Mouse (Mus musculus): ENCODE measurements around the gene Gps2. TPM values are rescaled to one million over a fixed set of nuclear protein-coding genes. Genes with fewer than 3 reads are reported as not detected.

The Gps2 gene
- total and polyA plus RNA-seq, 3 experiments, result 25.0 to 73.6 (median 29.4) TPM

DNA sequence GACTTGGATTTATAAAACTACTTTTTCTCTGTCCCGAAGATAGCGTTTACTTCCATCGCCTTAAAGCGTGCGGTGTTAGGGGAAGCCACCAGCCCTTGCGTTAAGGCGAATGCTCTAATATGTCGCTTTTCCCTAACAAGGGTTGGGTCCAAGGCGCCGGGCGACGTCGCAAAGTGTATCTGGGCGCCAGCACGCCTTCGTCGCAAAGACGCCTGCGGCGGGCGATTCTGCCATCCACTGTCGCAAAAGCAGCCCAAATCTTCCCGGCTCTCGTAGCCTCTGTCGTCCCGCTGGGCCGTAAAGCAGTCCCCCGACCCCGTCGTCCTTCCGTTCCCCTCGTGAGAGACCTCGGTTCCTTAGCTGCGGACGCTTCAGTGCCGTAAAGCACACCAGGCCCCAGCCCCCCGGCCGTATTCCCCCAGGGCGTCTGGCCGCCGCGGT is 12.3 kb upstream of the Gps2 start (continued):
- peak; percentile 60; the same call in 1 of the 2 replicates for TF ChIP-seq TBP (conservative IDR thresholded peaks at IDR 0.05; ENCODE audit: low read depth, low read length)
- TF ChIP-seq RCOR1 (conservative IDR thresholded peaks at IDR 0.05; ENCODE audit: low read depth, low read length), result no peak
- TF ChIP-seq JUND (conservative IDR thresholded peaks at IDR 0.05; ENCODE audit: low read depth, low read length), result no peak

GRCm38 (mm10) chr11:69901993-69902392 is 11.7 kb upstream of the Gps2 start:
- Histone ChIP-seq H3K4me1 (ENCODE audit: control insufficient read depth in 1 of 2, insufficient read depth in 2 of 2) (peaks cover 7 to 29% of the 10 kb centered on the region in 2 experiments), H3K9ac (ENCODE audit: insufficient read depth, low read depth) (peak overlapping the region; percentile 81), H3K27ac (ENCODE audit: insufficient read depth, low read depth) (peak overlapping the region; percentile 50), H3K27me3 (replicated peaks) (no peaks in the 10 kb centered on the region), H3K9me3 (replicated peaks; ENCODE audit: low read length) (no peaks in the 10 kb centered on the region), H3K79me2 (replicated peaks; ENCODE audit: control insufficient read depth, extremely low read depth, insufficient read depth, poor library complexity, severe bottlenecking) (peaks cover 10% of the 10 kb centered on the region), H3K4me3 (replicated peaks in 1 of 3; ENCODE audit: low read depth in 2 of 3, low read length in 2 of 3, poor library complexity in 1 of 3) (peak overlapping the region; percentile 70 to 97 (median 82)), H3K36me3 (replicated peaks in 1 of 2; ENCODE audit: control insufficient read depth in 1 of 2, insufficient read depth in 1 of 2, low read length in 1 of 2) (peaks cover 35 to 38% of the 10 kb centered on the region in 2 experiments), H3K4me2 (ENCODE audit: insufficient read depth, low read depth, poor library complexity, severe bottlenecking) (peak overlapping the region; percentile 89)
- in situ Hi-C loops (cut with MboI; ENCODE audit: low pct_ligation_motif_present, low pct_unique_long_range_greater_than_20kb, low sequenced_read_pairs) (no loop called here), dilution Hi-C loops (cut with MboI; ENCODE audit: extremely low pct_ligation_motif_present, extremely low pct_unique_long_range_greater_than_20kb, low sequenced_read_pairs) (no loop called here)
- no peak for TF ChIP-seq TCF12 (IDR thresholded peaks at IDR 0.05; ENCODE audit: low read depth, low read length)
- TF ChIP-seq POLR2A (IDR thresholded peaks at IDR 0.05; ENCODE audit: low read depth, low read length), result no peak
- no peak for TF ChIP-seq ZMIZ1 (IDR thresholded peaks at IDR 0.05; ENCODE audit: low read depth, low read length)
- TF ChIP-seq POLR2AphosphoS2 (IDR thresholded peaks at IDR 0.05; ENCODE audit: low read depth, low read length), result no peak
- no peak for TF ChIP-seq HCFC1 (IDR thresholded peaks at IDR 0.05; ENCODE audit: low read depth, low read length)
- no peak for TF ChIP-seq RAD21 (IDR thresholded peaks at IDR 0.05; ENCODE audit: low read depth, low read length)
- TF ChIP-seq EP300 (IDR thresholded peaks at IDR 0.05; ENCODE audit: low read length), result no peak
- TF ChIP-seq MEF2A (IDR thresholded peaks at IDR 0.05; ENCODE audit: borderline replicate concordance, low read depth, low read length), result no peak
- TF ChIP-seq USF2 (conservative IDR thresholded peaks at IDR 0.05; ENCODE audit: low read depth, low read length), result no peak
- no peak for TF ChIP-seq MXI1 (IDR thresholded peaks at IDR 0.05; ENCODE audit: low read depth, low read length)
- no peak for TF ChIP-seq ZNF384 (IDR thresholded peaks at IDR 0.05; ENCODE audit: low read depth, low read length)
- no peak for TF ChIP-seq SMC3 (IDR thresholded peaks at IDR 0.05; ENCODE audit: low read depth, low read length)
- no peak for TF ChIP-seq MAZ (IDR thresholded peaks at IDR 0.05; ENCODE audit: low read depth, low read length)
- no peak for TF ChIP-seq CHD2 (IDR thresholded peaks at IDR 0.05; ENCODE audit: low read length)
- DNase-seq (ENCODE audit: extremely low read depth), result no peak

GRCm38 (mm10) chr11:69902972-69903371 is 10.7 kb upstream of the Gps2 start:
- no peak for DNase-seq (ENCODE audit: extremely low read depth)
- dilution Hi-C loops (cut with MboI; ENCODE audit: extremely low pct_ligation_motif_present, extremely low pct_unique_long_range_greater_than_20kb, low sequenced_read_pairs) (no loop called here), in situ Hi-C loops (cut with MboI; ENCODE audit: low pct_ligation_motif_present, low pct_unique_long_range_greater_than_20kb, low sequenced_read_pairs) (no loop called here)
- Histone ChIP-seq H3K4me3 (replicated peaks in 1 of 3; ENCODE audit: low read depth in 2 of 3, low read length in 2 of 3, poor library complexity in 1 of 3) (peak overlapping the region in 1 of 3 experiments; percentile 82), H3K36me3 (replicated peaks in 1 of 2; ENCODE audit: control insufficient read depth in 1 of 2, insufficient read depth in 1 of 2, low read length in 1 of 2) (peaks cover 45 to 48% of the 10 kb centered on the region in 2 experiments), H3K27me3 (replicated peaks) (no peaks in the 10 kb centered on the region), H3K9ac (ENCODE audit: insufficient read depth, low read depth) (no peak overlapping the region), H3K27ac (ENCODE audit: insufficient read depth, low read depth) (no peak overlapping the region), H3K4me1 (ENCODE audit: control insufficient read depth in 1 of 2, insufficient read depth in 2 of 2) (peaks cover 7 to 29% of the 10 kb centered on the region in 2 experiments), H3K9me3 (replicated peaks; ENCODE audit: low read length) (no peaks in the 10 kb centered on the region), H3K79me2 (replicated peaks; ENCODE audit: control insufficient read depth, extremely low read depth, insufficient read depth, poor library complexity, severe bottlenecking) (peaks cover 10% of the 10 kb centered on the region), H3K4me2 (ENCODE audit: insufficient read depth, low read depth, poor library complexity, severe bottlenecking) (peak overlapping the region; percentile 89)
- TF ChIP-seq ETS1 (conservative IDR thresholded peaks at IDR 0.05; ENCODE audit: low read depth, low read length), result no peak
- TF ChIP-seq POLR2A (IDR thresholded peaks at IDR 0.05; ENCODE audit: low read depth, low read length), result no peak
- no peak for TF ChIP-seq SMC3 (IDR thresholded peaks at IDR 0.05; ENCODE audit: low read depth, low read length)
- no peak for TF ChIP-seq CHD1 (IDR thresholded peaks at IDR 0.05; ENCODE audit: low read depth, low read length)
